Mouse (Mus musculus) forebrain, embryonic 15.5 days (tissue): ENCODE results near the gene Tsen2. TPM values are rescaled to one million over a fixed set of nuclear protein-coding genes. Genes with fewer than 3 reads are reported as not detected.

Source experiments
- ATAC-seq: fragments of 200-750 bp; cut with Nextera tagmentation; replicated peaks from 2 replicates; pipeline ENCODE4 v1.8.0; 2017; ENCODE audit warnings: mild to moderate bottlenecking, moderate TSS enrichment, moderate library complexity
- H3K27ac ChIP-seq: fragments of 300-500 bp; sonication (generic); replicated peaks from 2 replicates; pipeline ENCODE4 v1.5.1; 2015; ENCODE audit warnings: mild to moderate bottlenecking, inconsistent platforms
- H3K27me3 ChIP-seq: fragments of 300-500 bp; sonication (generic); 2 replicates; pipeline ENCODE4 v1.6.1; 2015; ENCODE audit warnings: inconsistent platforms
- H3K36me3 ChIP-seq: fragments of 300-500 bp; sonication (generic); 2 replicates; pipeline ENCODE4 v1.6.1; 2015; ENCODE audit warnings: mild to moderate bottlenecking, inconsistent platforms
- H3K4me1 ChIP-seq: fragments of 300-500 bp; sonication (generic); 2 replicates; pipeline ENCODE4 v1.6.1; 2015; ENCODE audit warnings: inconsistent platforms
- H3K4me2 ChIP-seq: fragments of 300-500 bp; sonication (generic); replicated peaks from 2 replicates; pipeline ENCODE4 v1.6.1; 2015; ENCODE audit warnings: mild to moderate bottlenecking, inconsistent platforms
- H3K4me3 ChIP-seq: fragments of 300-500 bp; sonication (generic); 2 replicates; pipeline ENCODE4 v1.5.1; 2015; ENCODE audit warnings: mild to moderate bottlenecking, inconsistent platforms
- H3K9ac ChIP-seq: fragments of 300-500 bp; sonication (generic); replicated peaks from 2 replicates; pipeline ENCODE4 v1.6.1; 2015; ENCODE audit warnings: mild to moderate bottlenecking, inconsistent platforms
- H3K9me3 ChIP-seq: fragments of 300-500 bp; sonication (generic); 2 replicates; pipeline ENCODE4 v1.6.1; 2016; ENCODE audit warnings: inconsistent platforms
- whole genome bisulfite sequencing: fragments of 180-500 bp; shearing (Covaris S2); methylation state at CpG from one replicate; pipeline ENCODE4 v1.1.7; 2015; ENCODE audit warnings: mixed read lengths; 5-methylcytosine and 5-hydroxymethylcytosine counted together
- polyA plus RNA-seq: library from polyadenylated mRNA; unstranded; fragments of >200 nt; fragmentation: Nextera tagmentation; extraction: Ambion mirVana; gene quantifications from 2 replicates; pipeline ENCODE4 v1.2.1, GENCODE M21; 2015

Gene Tsen2
- polyA plus RNA-seq, 1 experiment from 2014 or later, result 43.4 TPM

DNA sequence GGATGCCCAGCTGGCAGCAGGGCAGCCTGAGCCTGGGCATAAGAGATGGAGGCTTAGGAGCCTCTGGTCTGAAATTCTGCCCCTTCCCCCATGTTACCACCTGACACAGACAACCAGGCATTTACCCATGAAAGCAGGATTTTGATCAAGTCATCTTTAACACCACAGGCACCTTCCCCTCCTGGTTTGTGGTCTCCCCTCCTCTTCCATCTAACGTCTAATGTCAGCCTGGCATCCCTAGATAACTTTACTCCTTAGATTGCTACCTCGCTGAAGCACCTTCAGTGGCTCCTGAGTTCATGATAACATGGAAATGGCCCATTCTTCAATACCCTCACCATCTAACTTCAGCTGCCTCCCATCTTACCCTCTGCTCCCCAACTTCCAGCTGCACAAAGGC, 26.1 kb upstream of the Tsen2 start:
- Histone ChIP-seq H3K36me3 (no peaks in the 10 kb centered on the region), H3K4me3 (no peak overlapping the region), H3K4me1 (no peaks in the 10 kb centered on the region), H3K4me2 (no peak overlapping the region), H3K9me3 (no peaks in the 10 kb centered on the region), H3K27me3 (no peaks in the 10 kb centered on the region), H3K9ac (no peak overlapping the region), H3K27ac (no peak overlapping the region)
- no peak for ATAC-seq
- WGBS, result 72% methylated on average over 2 of the region's 2 CpGs

DNA sequence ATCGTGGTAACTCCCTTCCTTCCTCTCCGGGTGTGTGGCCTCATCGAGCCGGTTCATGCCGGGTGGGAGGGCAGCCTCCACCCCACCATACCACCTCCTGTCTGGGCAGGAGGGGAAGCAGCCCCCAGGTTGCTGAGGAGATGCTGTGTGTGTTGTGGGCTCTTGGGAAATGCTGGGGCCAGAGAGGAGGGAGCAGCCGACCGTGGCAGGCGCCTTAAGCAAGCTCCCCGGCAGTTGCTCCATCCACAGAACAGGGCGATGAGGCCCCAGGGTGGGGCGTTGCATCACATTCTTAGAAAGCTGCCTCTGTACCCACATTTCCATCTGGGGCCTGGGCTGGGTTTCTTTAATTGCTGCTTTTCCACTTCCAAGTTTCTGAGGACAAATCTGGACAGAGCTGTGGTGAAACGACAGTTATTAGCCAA, 25.2 kb upstream of the Tsen2 start:
- Histone ChIP-seq H3K27me3 (no peaks in the 10 kb centered on the region), H3K36me3 (no peaks in the 10 kb centered on the region), H3K4me2 (no peak overlapping the region), H3K9me3 (no peaks in the 10 kb centered on the region), H3K4me1 (no peaks in the 10 kb centered on the region), H3K4me3 (no peak overlapping the region), H3K27ac (no peak overlapping the region), H3K9ac (no peak overlapping the region)
- ATAC-seq, result no peak
- 71% methylated on average over 12 of the region's 12 CpGs for WGBS

DNA sequence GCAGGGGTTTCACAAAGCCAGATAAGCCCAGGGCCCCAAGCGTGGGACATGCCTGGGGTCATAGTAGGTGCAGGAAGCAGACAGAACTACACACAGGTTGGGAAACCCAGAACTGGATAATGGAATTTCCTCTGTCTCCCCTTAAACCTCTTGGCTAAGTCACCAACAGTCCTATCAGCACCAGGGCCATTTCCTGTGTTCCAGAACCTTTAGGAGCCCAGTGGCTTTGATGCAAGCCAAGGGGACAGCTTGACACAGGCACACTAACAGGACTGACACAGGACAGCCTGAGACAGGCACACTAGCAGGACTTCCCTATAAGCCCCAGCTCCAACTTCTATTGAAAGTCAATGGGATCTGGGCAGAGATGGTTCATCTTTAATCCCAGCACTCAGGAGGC, 22.5 kb upstream of the Tsen2 start:
- H3K9ac ChIP-seq, result no peak overlapping the region
- H3K4me3 ChIP-seq, result no peak overlapping the region
- no peaks in the 10 kb centered on the region for H3K9me3 ChIP-seq
- no peak overlapping the region for H3K4me2 ChIP-seq
- no peaks in the 10 kb centered on the region for H3K36me3 ChIP-seq
- ATAC-seq, result no peak
- no peaks in the 10 kb centered on the region for H3K4me1 ChIP-seq
- WGBS, result 100% methylated on average over 1 of the region's 1 CpGs
- no peak overlapping the region for H3K27ac ChIP-seq
- no peaks in the 10 kb centered on the region for H3K27me3 ChIP-seq

DNA sequence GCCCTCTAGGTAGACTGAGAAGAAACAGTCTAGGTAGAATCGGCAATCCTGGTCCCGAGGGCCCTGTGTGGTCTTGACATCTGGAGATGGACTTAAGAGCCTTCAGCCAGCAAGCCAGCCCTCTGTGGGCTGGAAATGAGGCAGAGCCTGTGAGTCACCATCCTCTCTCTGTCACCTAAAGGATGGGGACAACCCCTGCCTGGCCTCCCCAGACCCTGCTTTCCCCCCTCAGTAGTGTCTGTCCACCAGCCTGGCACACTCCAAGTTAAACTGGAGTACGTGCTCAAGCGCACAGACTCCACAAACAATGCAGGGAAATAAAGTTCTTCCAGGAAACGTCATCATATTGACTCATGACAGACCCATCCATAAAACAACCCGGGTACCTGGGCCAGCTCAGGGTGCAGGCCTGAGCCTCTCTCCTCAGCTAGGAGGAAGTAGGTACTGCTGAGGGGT, 21.7 kb upstream of the Tsen2 start:
- no peak overlapping the region for H3K4me3 ChIP-seq
- ATAC-seq, result no peak
- 92% methylated on average over 6 of the region's 6 CpGs for WGBS

DNA sequence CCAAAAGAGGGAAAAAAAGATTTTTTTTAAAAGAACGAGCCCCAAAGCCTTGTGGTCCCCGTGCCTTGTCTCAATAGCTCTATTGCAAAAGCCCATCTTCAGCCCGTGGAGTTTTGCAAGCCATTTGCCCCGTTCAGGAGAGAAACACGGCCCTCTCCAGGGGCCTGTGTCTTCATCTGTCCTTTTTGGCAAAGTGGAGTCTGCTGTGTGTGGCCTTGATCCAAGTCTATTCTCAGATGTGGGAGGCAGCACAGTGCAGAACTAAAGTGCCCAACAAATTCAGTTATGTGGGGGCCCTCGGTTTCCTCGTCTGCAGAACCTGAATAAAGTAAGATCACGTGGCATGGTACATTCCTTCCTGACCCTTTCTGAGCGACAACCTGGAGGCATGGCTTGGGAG, 21.3 kb upstream of the Tsen2 start:
- Histone ChIP-seq H3K27me3 (no peaks in the 10 kb centered on the region), H3K4me2 (no peak overlapping the region), H3K4me3 (no peak overlapping the region), H3K9ac (no peak overlapping the region), H3K4me1 (no peaks in the 10 kb centered on the region), H3K27ac (no peak overlapping the region), H3K36me3 (no peaks in the 10 kb centered on the region), H3K9me3 (no peaks in the 10 kb centered on the region)
- ATAC-seq, result no peak
- 59% methylated on average over 9 of the region's 9 CpGs for WGBS

More for the DNA sequence above, 21.7 kb upstream of the Tsen2 start:
- Histone ChIP-seq H3K27ac (no peak overlapping the region), H3K4me2 (no peak overlapping the region), H3K27me3 (no peaks in the 10 kb centered on the region), H3K4me1 (no peaks in the 10 kb centered on the region), H3K9me3 (no peaks in the 10 kb centered on the region), H3K36me3 (no peaks in the 10 kb centered on the region), H3K9ac (no peak overlapping the region)

DNA sequence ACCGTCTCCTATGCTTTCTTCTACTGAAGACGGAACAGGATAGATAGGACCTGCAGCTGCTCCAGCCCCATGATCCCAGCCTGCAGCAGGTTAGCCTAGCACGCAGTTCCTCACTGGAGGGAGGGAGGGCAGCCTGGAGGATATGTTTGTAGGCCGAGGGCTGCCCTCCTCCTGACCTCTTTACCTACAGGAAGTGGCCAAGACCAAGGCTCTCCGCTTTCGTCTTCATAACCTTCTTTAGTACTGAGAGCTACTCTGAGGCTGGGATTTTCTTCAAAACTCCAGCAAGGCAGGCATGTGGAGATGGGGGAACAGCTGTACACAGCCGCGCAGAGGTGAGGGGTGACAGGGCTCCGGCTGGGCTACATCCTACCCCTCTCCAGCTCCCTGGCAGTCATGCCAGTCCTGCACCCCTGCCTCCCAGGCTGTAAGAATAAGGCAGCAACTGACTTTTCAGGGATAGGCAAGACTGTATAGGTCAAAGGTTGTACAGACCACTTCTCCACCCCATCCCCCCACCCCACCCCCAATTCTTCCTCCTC, 19.9 kb upstream of the Tsen2 start:
- Histone ChIP-seq H3K9ac (no peak overlapping the region), H3K9me3 (no peaks in the 10 kb centered on the region), H3K4me3 (no peak overlapping the region), H3K36me3 (no peaks in the 10 kb centered on the region), H3K4me1 (no peaks in the 10 kb centered on the region), H3K27me3 (no peaks in the 10 kb centered on the region), H3K27ac (no peak overlapping the region), H3K4me2 (no peak overlapping the region)
- ATAC-seq, result no peak
- WGBS, result 85% methylated on average over 9 of the region's 9 CpGs

DNA sequence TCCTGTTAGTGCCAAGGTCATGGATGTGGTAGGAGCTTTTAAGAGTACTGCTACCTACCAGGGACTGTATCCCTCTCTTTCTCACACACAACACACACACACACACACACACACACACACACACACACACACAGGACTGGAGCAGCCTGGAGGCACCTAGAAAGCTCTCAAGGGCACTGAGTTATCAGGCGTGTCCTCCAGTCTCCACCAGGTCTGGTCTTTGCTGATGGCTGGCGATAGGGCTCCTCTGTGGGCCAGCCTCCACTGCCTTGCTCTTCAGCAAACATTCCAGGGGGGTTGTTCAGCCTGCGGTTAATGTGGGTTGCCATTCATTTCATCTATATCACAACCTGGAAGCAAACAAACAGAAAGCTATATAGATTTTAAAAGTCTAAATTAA, 17.0 kb upstream of the Tsen2 start:
- ATAC-seq, result no peak
- Histone ChIP-seq H3K4me1 (no peaks in the 10 kb centered on the region), H3K9me3 (no peaks in the 10 kb centered on the region), H3K27me3 (no peaks in the 10 kb centered on the region), H3K36me3 (no peaks in the 10 kb centered on the region), H3K27ac (no peak overlapping the region), H3K4me2 (no peak overlapping the region), H3K9ac (no peak overlapping the region), H3K4me3 (no peak overlapping the region)
- whole genome bisulfite sequencing, result 85% methylated on average over 3 of the region's 3 CpGs

DNA sequence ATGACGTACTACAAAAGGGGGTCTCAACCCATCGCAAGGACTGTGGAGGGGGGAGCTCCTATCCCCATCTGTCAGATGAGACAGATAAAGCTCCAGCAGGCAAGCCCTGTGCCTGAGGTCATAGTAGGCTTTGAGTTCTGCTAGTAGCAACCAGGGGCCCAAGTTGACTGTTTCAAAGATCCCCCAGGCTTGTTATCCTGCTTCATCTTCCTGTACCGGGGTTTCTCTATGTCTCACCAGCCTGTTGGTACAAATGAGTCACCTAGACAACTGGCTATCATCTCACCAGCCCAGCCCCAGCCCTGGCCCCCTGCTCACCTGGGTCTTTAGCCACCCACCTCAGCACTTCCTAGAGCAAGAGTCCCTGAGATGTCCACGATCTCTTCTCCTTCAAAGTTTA, 16.1 kb upstream of the Tsen2 start:
- Histone ChIP-seq H3K4me3 (no peak overlapping the region), H3K36me3 (no peaks in the 10 kb centered on the region), H3K27ac (no peak overlapping the region), H3K4me2 (no peak overlapping the region), H3K27me3 (no peaks in the 10 kb centered on the region), H3K4me1 (no peaks in the 10 kb centered on the region), H3K9ac (no peak overlapping the region), H3K9me3 (no peaks in the 10 kb centered on the region)
- ATAC-seq, result no peak
- 91% methylated on average over 4 of the region's 4 CpGs for whole genome bisulfite sequencing

DNA sequence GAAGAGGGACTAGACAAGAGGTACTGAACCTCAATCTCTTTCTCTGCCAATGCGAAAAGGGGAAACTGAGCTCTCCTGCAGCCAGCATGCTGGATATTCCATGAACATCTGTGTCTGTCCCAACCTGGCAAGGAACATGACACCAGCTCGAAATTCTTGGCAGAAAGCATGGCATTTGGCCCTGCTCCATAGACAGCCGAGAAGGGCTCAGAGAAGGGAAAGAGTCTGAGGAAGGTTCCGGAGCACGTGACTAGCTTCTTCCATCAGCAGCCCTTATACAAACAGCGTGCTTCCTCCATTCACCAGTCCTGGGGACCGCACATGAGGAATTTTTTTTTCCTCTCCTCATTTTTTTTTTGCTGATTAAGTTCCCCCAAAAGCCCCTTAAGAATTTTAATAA, 9.8 kb upstream of the Tsen2 start:
- no peaks in the 10 kb centered on the region for H3K36me3 ChIP-seq
- no peak overlapping the region for H3K27ac ChIP-seq
- ATAC-seq, result no peak
- no peaks in the 10 kb centered on the region for H3K27me3 ChIP-seq
- no peak overlapping the region for H3K9ac ChIP-seq
- peaks cover 3% of the 10 kb centered on the region for H3K4me1 ChIP-seq
- H3K9me3 ChIP-seq, result no peaks in the 10 kb centered on the region
- H3K4me2 ChIP-seq, result no peak overlapping the region
- WGBS, result 51% methylated on average over 7 of the region's 7 CpGs
- H3K4me3 ChIP-seq, result no peak overlapping the region

DNA sequence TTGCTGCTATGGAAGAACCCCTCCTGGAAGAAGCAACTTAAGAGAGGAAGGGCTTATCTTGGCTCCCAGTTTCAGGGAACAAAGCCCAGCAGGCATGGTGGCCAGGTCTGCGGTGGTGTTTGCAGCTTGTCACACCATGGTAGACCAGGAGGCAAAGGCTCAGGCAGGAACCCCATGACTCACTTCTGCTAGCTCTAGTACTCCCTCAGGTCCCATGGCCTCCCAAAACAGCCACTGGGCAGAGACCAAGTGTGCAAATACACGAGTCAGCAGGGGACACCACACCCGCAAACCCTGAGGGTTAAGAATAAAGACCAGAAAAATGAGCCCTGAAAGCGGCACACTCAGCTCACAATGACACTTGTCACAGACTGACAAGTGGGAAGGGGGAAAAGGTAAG, 8.3 kb upstream of the Tsen2 start:
- no peak for ATAC-seq
- no peaks in the 10 kb centered on the region for H3K27me3 ChIP-seq
- no peak overlapping the region for H3K4me3 ChIP-seq
- WGBS, result 52% methylated on average over 4 of the region's 4 CpGs
- no peaks in the 10 kb centered on the region for H3K9me3 ChIP-seq
- no peak overlapping the region for H3K9ac ChIP-seq
- H3K27ac ChIP-seq, result no peak overlapping the region
- peaks cover 3% of the 10 kb centered on the region for H3K4me1 ChIP-seq
- H3K36me3 ChIP-seq, result no peaks in the 10 kb centered on the region
- no peak overlapping the region for H3K4me2 ChIP-seq

DNA sequence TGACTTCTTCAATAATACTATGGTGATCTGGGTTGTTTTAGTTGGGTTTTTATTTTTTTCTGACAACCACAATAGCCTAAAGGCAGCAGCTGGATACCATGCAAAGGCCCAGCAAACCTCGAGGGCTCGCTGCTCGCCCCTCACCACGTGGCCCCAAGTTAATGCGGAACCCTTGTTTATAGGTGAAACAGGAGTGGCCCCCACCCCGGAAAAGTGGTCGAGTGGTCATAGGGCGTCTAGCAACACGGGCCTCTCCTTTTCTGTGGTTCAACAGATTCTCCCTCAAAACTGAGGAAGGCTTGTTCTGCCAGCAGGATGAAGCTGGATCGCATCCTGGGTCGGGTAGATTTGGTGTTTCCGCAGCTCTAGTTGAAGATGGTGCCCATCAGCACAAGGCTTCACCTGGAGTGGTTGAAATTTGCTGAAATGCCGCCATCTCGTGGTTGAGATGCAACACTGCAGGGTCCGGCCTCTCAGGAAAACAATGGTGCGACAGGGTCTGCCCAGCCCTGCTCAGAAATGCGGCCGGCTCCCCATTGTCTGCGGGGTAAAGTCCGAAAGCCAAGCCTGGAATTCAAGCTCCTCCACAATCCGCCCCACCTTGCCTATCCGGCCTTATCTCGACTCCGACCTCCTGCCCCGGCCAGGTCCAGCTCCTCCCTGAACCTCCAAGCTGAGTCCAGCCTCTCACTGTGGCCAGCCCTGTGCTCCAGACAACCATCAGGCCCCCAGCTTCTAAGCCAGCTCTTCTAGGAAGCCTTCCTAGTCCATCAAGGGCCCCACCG, 5.6 kb upstream of the Tsen2 start:
- Histone ChIP-seq H3K27ac (no peak overlapping the region), H3K9ac (peak overlapping the region; percentile 55), H3K4me2 (peak overlapping the region; percentile 68), H3K27me3 (no peaks in the 10 kb centered on the region), H3K9me3 (no peaks in the 10 kb centered on the region), H3K4me1 (peaks cover 4% of the 10 kb centered on the region), H3K36me3 (no peaks in the 10 kb centered on the region), H3K4me3 (peak overlapping the region; percentile 35)
- 18% methylated on average over 26 of the region's 26 CpGs for WGBS
- ATAC-seq, result peak; percentile 90

DNA sequence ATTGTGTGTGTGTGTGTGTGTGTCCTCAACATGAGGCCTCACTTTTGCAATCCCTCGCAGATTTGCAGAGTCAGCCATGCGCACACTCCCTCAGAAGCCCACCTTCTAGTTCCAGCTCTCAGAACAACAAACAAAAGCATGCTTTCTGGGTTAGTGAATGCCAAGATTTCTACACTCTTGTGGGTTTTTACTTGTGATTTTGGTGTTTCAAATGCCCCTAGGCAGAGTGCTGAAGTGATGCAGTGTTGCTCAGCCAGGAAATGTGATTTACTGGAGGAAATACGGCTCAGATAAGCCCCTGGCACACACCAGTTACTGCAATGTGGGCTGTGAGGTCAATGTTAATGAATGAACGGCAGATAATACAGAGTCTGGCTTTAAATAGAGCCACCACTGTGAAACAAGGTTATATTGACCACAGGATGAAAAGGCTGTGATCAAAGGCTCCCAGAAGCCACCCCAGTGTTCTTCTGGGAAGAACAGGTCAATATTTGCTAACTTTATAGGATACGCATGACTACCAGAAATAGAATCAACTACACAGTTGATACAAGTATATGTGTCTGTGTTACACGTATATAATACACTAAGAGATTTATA, 2.7 kb upstream of the Tsen2 start:
- H3K4me2 ChIP-seq, result no peak overlapping the region
- no peaks in the 10 kb centered on the region for H3K9me3 ChIP-seq
- peaks cover 17% of the 10 kb centered on the region for H3K4me1 ChIP-seq
- ATAC-seq, result no peak
- no peak overlapping the region for H3K27ac ChIP-seq
- no peak overlapping the region for H3K4me3 ChIP-seq
- H3K9ac ChIP-seq, result no peak overlapping the region
- H3K27me3 ChIP-seq, result no peaks in the 10 kb centered on the region
- WGBS, result 56% methylated on average over 6 of the region's 6 CpGs
- H3K36me3 ChIP-seq, result no peaks in the 10 kb centered on the region
